Mouse (Mus musculus) 3T3-L1 (cell line): ENCODE data around the gene Nav2.

Source experiments
- DNase-seq: peaks from one replicate; pipeline ENCODE4 v3.0.0-alpha.2; 2015; ENCODE audit warnings: low read depth, low spot score

Nav2 gene

GRCm38 (mm10) chr7:49398020-49398516 lies 489.6 kb downstream of the Nav2 start:
- DNase-seq = no peak

GRCm38 (mm10) chr7:49399314-49399713 lies 490.8 kb downstream of the Nav2 start:
- peak; percentile 75 for DNase-seq

- DNase-seq = no peak
Observed at GRCm38 (mm10) chr7:49400463-49400862, 491.9 kb downstream of the Nav2 start.

GRCm38 (mm10) chr7:49402526-49402925 lies 494.0 kb downstream of the Nav2 start:
- DNase-seq = no peak

GRCm38 (mm10) chr7:49407688-49408087 lies 499.2 kb downstream of the Nav2 start:
- no peak for DNase-seq

GRCm38 (mm10) chr7:49408625-49409024 lies 500.1 kb downstream of the Nav2 start:
- no peak for DNase-seq

- DNase-seq = no peak
Observed at GRCm38 (mm10) chr7:49409265-49409664, 500.7 kb downstream of the Nav2 start.

- DNase-seq = no peak
Observed at GRCm38 (mm10) chr7:49410188-49410587, 501.7 kb downstream of the Nav2 start.

GRCm38 (mm10) chr7:49410892-49411291 lies 502.4 kb downstream of the Nav2 start:
- no peak for DNase-seq

GRCm38 (mm10) chr7:49411803-49412202 lies 503.3 kb downstream of the Nav2 start:
- DNase-seq = no peak

GRCm38 (mm10) chr7:49415131-49415530 lies 506.6 kb downstream of the Nav2 start:
- DNase-seq = no peak

- DNase-seq = no peak
Observed at GRCm38 (mm10) chr7:49415716-49416115, 507.2 kb downstream of the Nav2 start.

GRCm38 (mm10) chr7:49418841-49419240 lies 510.3 kb downstream of the Nav2 start:
- no peak for DNase-seq

- DNase-seq = no peak
Observed at GRCm38 (mm10) chr7:49420139-49420802, 511.8 kb downstream of the Nav2 start.

GRCm38 (mm10) chr7:49421261-49421660 lies 512.7 kb downstream of the Nav2 start:
- DNase-seq = no peak

- DNase-seq = no peak
Observed at GRCm38 (mm10) chr7:49423943-49424342, 515.4 kb downstream of the Nav2 start.

- DNase-seq = peak; percentile 73
Observed at GRCm38 (mm10) chr7:49426060-49426459, 517.5 kb downstream of the Nav2 start.

- peak; percentile 36 for DNase-seq
Observed at GRCm38 (mm10) chr7:49427843-49428242, 519.3 kb downstream of the Nav2 start.

GRCm38 (mm10) chr7:49428947-49429346 lies 520.4 kb downstream of the Nav2 start:
- DNase-seq = peak; percentile 28

GRCm38 (mm10) chr7:49430808-49431207 lies 522.3 kb downstream of the Nav2 start:
- no peak for DNase-seq

GRCm38 (mm10) chr7:49433945-49434344 lies 525.4 kb downstream of the Nav2 start:
- no peak for DNase-seq

- DNase-seq = no peak
Observed at GRCm38 (mm10) chr7:49436492-49436891, 528.0 kb downstream of the Nav2 start.

- no peak for DNase-seq
Observed at GRCm38 (mm10) chr7:49437901-49438300, 529.4 kb downstream of the Nav2 start.

- DNase-seq = peak; percentile 46
Observed at GRCm38 (mm10) chr7:49439136-49439535, 530.6 kb downstream of the Nav2 start.
